Mouse (Mus musculus) NIH3T3 (cell line): Measurements from ENCODE around the gene Cenpp.

Experiments
- DNase-seq: peaks from one replicate; pipeline ENCODE4 v3.0.0-alpha.2; 2012; ENCODE audit warnings: low read depth

The Cenpp gene

DNA sequence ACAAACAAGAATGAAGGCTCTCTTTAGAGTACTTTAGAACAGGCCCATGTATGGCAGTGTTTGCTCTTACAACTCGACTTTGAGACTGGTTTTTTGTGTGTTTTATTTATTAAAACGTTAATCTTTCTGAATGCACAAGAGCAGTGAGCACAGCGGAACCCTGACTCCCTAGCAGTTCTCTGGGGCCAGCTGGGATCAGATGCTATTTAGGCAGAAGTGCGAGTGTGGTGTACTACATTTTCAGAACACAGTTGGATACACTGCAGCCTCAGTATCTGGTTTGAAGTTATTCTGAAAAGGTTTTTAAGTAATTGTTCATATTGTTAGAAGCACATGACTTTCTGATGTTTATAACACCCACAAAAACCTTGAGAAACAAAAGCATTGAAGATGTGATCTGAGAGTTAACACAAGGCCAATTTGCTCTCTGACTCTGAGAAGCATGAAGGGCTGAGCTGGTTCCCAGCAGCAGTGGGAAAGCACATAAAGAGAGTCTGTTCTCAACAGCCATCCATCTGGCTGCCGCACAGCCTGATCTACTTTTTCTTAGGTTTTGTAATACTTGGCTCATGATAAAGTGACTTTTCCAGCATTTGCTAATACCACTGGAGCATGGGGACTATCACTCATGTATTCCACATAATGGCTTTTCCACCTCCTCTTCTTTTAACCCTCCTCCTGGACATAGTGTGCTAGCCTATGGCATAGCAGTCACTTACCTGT, 191.7 kb downstream of the Cenpp start:
- DNase-seq: peak; percentile 60

DNA sequence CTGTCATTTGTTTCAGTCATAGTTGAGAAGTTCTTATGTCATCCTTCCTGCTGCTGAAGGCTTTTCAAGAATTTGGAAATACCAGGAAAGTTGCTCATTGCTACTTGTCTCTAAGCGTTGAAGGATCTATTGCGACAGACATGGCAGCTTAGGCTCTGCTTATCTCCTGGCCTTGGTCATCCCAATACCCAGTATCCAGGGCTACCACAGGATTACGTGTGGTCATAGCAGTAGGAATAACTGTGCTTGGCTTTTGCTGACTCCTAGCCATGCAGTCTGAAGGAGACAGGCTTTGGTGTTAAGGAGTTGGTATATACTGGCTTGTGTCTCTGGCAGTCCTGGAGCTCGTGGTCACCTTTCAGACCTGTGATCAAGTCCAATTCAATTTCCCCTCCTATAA, 192.3 kb downstream of the Cenpp start:
- DNase-seq: peak; percentile 65

DNA sequence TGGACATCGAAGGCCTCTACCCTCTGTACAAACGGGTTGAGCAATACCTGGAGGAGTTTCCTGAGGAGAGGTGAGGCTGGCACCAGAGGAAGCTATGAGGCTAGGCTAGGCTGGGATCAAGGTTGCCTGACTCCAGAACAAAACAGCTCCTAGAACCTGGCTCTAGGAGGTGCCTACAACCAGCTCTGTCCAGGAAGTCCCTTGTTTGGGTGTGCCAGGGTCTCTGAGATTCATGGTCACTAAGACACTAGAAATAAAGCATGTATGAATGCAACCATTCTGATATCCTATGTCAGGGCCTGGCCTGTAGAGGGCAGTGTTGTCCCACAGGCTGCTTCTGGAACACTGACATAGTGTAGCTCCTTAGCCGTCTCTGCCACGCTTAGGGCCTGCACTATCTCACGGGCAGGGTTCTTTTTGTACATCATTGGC, 203.3 kb downstream of the Cenpp start:
- DNase-seq: peak; percentile 91

DNA sequence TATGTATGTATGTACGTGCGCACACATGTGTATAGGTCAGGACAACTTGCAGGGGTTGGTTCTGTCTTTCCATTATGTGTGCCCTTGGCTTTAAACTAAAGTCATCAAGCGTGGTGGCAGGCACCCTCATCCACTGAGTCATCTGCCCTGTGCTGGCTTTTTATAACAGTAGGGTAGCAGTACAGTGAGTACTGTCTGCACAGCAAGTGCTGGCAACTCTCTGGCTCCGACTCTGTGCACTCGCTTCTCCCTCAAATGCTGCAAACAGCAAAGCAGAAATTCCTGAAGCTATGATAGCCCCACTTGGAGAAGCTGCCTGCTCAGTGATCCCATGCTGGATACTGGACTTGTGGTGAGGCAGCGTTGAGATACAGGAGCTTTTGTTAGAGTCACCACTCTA, 208.1 kb downstream of the Cenpp start:
- no peak for DNase-seq

DNA sequence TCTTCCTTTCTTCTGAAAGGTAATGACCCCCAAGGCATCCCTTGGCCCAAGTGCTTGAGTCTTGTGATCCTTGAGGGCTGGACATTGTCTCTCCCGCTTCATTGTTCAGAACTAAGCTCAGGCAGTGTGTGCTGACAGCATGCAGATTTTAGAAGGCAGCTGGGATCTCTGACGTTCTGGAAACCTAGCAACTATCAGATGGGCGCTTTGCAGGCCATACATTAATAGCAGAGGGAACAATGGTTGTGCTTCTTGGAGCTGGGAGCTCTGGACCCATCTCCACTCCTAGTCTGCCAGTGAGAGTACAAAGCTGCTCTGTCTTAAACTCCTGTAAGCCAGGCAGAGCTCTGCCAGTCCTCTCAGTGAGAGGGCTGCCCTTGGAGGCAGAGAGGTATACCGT, 216.4 kb downstream of the Cenpp start:
- DNase-seq: no peak

DNA sequence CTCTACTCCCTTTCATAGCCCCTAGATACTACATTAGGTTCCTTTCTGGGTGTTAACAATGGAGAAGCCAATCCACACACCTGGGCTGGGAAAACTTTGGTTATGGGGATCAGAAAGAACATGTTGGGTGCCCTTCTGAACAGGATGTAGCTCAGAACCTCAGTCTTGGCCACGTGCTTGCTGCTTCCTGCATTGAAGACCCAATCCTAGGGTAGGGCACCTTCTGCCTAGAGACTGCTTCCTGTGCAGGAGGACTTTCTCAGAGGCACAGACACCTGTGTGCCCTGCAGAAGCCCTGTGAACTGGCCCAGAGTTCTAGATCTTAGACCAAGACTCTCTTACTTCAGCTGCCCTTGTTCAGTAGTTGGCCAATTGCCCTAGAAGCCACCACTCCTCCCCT, 216.8 kb downstream of the Cenpp start:
- DNase-seq: no peak

DNA sequence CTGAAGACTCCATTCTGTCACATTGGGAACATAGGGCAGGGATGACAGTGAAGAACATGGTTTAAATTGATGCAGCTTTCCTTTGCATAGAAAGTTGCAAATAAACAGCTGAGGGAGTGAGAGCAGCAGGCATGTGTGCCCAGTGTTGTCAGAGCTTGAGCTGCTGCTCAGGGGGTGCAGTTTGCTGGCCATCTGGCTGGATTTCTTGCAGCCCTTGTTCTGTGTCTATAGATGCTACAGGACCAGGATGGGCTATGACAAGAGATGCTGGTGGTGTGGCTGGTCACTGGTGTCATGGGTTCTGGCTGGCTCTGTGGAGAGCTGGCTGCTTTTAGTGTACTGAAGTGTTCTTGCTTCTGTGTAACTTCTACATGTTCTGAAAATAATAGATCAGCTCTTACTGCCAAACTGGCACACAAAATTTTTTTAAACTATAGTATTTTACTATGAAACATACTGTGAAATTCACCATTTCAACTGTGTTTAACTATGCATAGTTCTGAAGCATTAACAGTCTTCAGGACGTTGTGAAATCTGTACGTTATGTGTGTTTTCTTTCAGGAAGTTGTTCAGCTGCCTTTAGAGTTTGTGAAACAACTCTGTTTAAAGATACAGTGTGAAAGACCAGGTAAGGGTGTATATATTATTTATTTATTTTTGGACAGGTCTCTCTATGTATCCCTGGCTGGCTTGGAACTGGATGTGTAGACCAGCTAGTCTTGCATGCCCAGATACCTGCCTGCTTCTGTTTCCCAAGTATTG, 219.1 kb downstream of the Cenpp start:
- DNase-seq: no peak

DNA sequence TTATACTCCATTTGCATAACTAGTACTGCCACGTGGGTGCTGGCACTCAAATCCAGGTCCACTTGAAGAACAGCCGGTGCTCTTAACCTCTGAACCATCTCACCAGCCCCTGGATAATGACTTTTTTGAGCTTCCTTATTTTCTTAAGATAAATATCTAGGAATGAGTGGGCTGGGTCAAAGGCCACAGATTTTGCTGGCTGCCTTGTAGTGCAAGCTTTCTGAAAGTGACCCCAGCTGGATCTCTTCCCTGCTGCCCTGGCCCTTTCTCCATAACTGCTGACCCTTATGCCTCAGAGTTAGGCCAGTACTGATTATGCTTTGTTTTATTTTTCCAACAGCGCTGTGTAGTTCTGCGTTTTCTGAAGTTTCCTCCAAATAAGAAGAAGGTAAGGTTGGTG, 222.1 kb downstream of the Cenpp start:
- no peak for DNase-seq

DNA sequence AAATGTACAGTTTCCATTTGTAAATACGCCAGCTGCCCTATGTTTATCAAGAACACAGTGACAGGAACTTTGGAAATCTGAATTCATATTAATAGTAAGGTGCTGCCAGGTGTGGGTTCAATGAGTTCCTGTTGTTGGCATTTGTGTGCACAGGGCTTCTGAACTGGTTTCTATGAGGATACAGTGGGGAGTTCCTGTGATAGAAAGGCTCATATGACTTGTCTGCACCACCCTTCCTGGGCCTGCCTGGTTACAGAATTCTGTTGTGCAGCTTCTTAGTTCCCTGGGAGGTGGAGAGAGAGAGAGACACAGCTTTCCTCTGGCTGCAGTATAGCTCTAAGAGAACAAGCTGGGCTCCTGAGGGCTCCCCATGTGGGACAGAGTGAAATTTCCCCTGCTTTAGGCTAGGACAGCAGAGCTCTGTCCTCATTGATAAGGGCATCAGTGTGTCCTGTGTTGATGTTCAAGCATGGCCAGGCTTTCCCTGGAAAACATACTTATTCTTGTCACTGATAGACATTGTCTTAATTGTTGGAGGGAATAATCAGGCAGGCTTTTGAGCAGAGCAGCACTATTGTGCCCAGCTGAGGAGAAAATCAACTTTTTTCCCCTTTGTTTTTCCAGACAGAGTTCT, 224.4 kb downstream of the Cenpp start:
- no peak for DNase-seq

DNA sequence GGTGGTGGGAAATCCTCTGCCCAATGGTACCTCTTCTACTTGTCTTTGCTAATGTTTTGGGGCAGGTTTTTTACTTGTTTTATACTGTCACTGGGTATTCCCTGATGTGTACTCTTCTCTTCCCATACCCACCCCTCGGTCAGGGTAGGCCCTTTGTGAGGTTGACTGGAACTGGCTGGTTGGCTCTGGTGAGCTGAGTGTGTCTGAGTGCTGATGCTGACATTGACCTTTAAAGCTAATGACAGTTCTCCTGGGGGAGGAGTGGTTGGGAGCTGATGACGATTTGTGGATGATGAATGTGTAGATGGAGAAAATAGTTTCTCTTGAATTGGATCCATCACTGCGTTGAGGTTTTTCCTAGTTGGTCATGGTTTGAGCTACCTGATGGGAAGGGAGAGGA, 225.8 kb downstream of the Cenpp start:
- no peak for DNase-seq

DNA sequence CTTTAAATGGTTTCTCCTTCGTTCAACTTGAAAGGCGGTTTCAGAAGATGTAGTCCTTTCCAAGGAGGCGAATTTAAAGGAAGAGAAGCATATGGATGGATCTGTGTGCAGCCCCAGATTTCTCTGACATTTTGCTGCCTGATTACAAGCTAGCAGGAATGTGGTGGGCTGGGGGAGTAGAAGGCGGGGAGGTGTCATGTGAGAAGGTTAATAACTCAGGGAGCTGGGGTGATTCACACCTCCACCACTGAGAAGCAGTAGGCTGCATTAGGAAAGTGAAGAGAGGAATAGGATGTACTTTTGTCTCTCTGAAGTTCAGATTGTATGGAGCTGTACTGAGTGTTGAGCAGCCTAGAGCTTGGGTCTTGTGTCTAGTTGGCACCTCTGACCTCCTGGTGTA, 230.6 kb downstream of the Cenpp start:
- DNase-seq: peak; percentile 14

DNA sequence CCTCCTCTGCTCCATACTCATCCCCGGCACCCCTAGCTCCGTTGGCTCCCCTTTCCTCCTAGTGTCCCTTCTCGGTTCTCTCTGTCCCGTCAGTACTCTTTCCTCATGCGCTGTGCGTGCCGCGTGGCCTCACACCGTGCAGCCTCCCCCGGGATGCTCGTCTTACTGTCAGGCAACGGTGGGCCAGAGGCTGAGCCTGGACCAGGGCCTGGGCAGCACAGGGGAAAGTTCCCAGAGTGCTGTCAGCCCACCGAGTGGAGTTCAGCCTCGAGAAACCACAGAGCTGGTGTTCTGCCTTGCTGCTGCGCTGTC, 231.0 kb downstream of the Cenpp start:
- peak; percentile 28 for DNase-seq

DNA sequence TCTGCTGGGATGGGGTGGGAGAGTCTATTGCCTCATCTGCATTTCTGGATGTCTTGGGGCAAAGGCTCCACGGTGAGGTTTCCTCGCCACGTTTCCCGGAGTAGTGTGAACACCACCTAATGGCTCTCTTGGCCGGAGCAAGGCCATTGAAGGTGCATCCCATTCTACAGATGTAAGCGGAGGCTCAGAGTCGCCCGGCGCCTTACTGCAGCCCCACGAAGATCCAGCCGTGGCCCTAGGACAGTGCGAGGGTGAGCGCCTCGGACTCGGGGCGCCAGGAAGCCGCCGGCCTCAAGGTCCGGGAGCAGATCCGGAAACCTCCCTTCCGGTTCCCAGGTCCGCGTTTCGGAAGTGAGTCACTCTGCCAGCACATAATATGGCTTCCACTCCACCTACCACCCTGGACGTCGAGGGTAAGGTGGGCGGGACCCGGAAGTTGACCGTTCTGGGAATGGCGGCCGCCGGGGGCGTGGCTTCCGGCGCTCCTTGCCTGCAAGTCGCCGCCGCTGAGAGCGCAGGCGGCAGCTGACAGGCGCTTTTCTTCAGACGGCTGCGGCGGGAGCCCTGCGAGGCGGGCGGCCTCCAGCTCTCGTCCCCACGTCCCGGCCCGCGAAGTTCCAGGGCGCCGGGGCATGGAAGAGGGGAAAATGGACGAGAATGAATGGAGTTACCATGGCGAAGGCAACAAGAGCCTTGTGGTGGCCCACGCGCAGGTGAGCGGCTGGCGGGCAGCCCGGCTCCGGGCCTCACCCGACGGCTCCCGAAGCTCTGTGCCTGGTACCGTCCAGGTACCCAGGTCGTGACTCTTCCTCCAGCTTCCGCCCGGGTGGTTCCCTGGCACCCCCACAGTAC, 231.6 kb downstream of the Cenpp start, which contains the start of gene Ippk:
Ippk (plus strand) TSS at position 496 of the 852 bp plus-strand sequence.
- DNase-seq: peak; percentile 98
